Mouse (Mus musculus) neural tube, embryonic 11.5 days (tissue): Measurements from ENCODE around the gene Ppib. TPM values are rescaled to one million over a fixed set of nuclear protein-coding genes. Genes with fewer than 3 reads are reported as not detected.

Source experiments
- ATAC-seq: fragments of 200-750 bp; cut with Nextera tagmentation; 2 replicates; pipeline ENCODE4 v1.8.0; 2017; ENCODE audit warnings: moderate number of reproducible peaks, mild to moderate bottlenecking, moderate TSS enrichment, moderate library complexity; ENCODE audit not compliant: insufficient read depth, low FRiP score, low TSS enrichment
- DNase-seq: peaks from one replicate; pipeline ENCODE4 v3.0.0-alpha.2; 2015; ENCODE audit warnings: low spot score
- H3K27ac ChIP-seq: fragments of 300-500 bp; sonication (generic); 2 replicates; pipeline ENCODE4 v1.5.1; 2014; ENCODE audit warnings: low read depth, mild to moderate bottlenecking, low read length
- H3K27me3 ChIP-seq: fragments of 300-500 bp; sonication (generic); 2 replicates; pipeline ENCODE4 v1.6.1; 2014; ENCODE audit warnings: mild to moderate bottlenecking, low read length, mixed read lengths; ENCODE audit not compliant: control insufficient read depth, insufficient read depth
- H3K36me3 ChIP-seq: fragments of 300-500 bp; sonication (generic); 2 replicates; pipeline ENCODE4 v1.6.1; 2014; ENCODE audit warnings: mild to moderate bottlenecking, low read length, moderate library complexity, mixed read lengths; ENCODE audit not compliant: control insufficient read depth, insufficient read depth
- H3K4me1 ChIP-seq: fragments of 300-500 bp; sonication (generic); 2 replicates; pipeline ENCODE4 v1.6.1; 2014; ENCODE audit warnings: low read length, mixed read lengths; ENCODE audit not compliant: control insufficient read depth, insufficient read depth
- H3K4me2 ChIP-seq: fragments of 300-500 bp; sonication (generic); 2 replicates; pipeline ENCODE4 v1.6.1; 2014; ENCODE audit warnings: low read depth, mild to moderate bottlenecking, moderate library complexity
- H3K4me3 ChIP-seq: fragments of 300-500 bp; sonication (generic); 2 replicates; pipeline ENCODE4 v1.5.1; 2014; ENCODE audit warnings: low read depth, low read length
- H3K9ac ChIP-seq: fragments of 300-500 bp; sonication (generic); 2 replicates; pipeline ENCODE4 v1.6.1; 2014; ENCODE audit warnings: mild to moderate bottlenecking, low read length
- H3K9me3 ChIP-seq: fragments of 300-500 bp; sonication (generic); 2 replicates; pipeline ENCODE4 v1.6.1; 2016; ENCODE audit warnings: low read length; ENCODE audit not compliant: control insufficient read depth
- WGBS: fragments of 180-500 bp; shearing (Covaris S2); extraction: QIAGEN DNeasy Blood & Tissue Kit; methylation state at CpG from one replicate; pipeline ENCODE4 v1.1.7; 2014; 5-methylcytosine and 5-hydroxymethylcytosine counted together
- polyA plus RNA-seq: library from polyadenylated mRNA; unstranded; fragments of >200 nt; fragmentation: Nextera tagmentation; extraction: Ambion mirVana; gene quantifications from 2 replicates; pipeline ENCODE4 v1.2.1, GENCODE M21; 2014

Gene Ppib
- polyA plus RNA-seq, 1 experiment from 2014 or later: 517 TPM

DNA sequence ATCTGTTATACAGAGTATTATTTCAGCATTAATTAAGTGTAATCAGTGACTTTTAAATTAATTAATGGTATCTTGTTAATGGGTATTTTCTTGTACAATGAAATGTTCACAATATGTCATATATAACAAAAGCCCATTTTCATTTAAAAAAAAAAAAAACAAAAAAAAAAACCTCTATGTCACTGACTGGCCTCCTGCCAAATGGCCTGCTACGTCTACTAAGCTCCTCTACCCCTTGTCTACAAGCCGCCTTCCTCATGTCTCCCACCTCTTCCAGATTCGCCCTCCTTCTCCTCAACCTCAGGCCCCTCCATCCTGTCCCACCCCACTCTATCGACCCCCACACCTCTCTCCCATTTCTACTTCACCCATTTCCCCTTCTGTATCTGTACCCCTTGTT lies 8.5 kb upstream of the Ppib start:
- no peak for ATAC-seq
- Histone ChIP-seq H3K9ac (no peak overlapping the region), H3K4me2 (no peak overlapping the region), H3K27ac (no peak overlapping the region), H3K36me3 (no peaks in the 10 kb centered on the region), H3K4me3 (no peak overlapping the region), H3K9me3 (no peaks in the 10 kb centered on the region), H3K27me3 (no peaks in the 10 kb centered on the region), H3K4me1 (no peaks in the 10 kb centered on the region)
- no peak for DNase-seq
- WGBS: 80% methylated on average over 4 of the region's 4 CpGs

DNA sequence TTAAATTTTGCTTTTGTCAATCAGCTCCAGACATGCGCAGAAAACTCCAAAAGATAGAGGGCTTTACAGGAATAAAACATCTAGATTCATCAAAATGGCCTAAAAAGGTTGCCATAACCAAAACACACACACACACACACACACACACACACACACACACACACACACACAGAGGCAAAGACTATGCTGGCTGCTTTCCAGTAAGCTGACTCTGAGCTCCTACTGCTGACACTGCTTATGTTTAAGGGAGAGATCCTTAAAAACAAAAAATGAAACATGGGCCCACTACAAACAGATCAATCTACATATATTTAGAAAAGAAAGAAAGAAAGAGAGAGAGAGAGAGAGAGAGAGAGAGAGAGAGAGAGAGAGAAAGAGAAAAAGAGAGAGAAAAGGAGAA lies 7.3 kb upstream of the Ppib start:
- DNase-seq: no peak

DNA sequence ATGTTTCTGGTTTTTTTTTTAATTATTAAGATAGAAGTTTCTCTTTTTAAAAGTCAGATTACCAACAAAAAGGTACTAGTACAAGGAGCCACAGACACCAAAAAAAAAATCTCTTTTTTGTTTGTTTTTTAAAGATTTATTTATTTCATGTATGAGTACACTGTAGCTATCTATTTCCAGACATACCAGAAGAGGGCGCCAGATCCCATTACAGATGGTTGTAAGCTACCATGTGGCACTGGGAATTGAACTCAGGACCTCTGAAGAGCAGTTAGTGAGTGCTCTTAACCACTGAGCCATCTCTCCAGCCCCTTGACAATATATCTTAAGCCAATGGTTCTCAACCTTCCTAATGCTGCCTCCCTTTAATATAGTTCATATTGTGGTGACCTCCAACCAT lies 6.4 kb upstream of the Ppib start:
- WGBS: 30% methylated on average over 1 of the region's 1 CpGs
- no peak overlapping the region for H3K4me3 ChIP-seq
- no peak overlapping the region for H3K27ac ChIP-seq
- no peaks in the 10 kb centered on the region for H3K9me3 ChIP-seq
- H3K4me1 ChIP-seq: no peaks in the 10 kb centered on the region
- H3K27me3 ChIP-seq: no peaks in the 10 kb centered on the region
- no peak for ATAC-seq
- no peak overlapping the region for H3K9ac ChIP-seq
- H3K4me2 ChIP-seq: no peak overlapping the region
- no peak for DNase-seq
- no peaks in the 10 kb centered on the region for H3K36me3 ChIP-seq

More for the DNA sequence above, 7.3 kb upstream of the Ppib start:
- ATAC-seq: no peak
- Histone ChIP-seq H3K27me3 (no peaks in the 10 kb centered on the region), H3K4me2 (no peak overlapping the region), H3K4me3 (no peak overlapping the region), H3K36me3 (no peaks in the 10 kb centered on the region), H3K9ac (no peak overlapping the region), H3K27ac (no peak overlapping the region), H3K4me1 (no peaks in the 10 kb centered on the region), H3K9me3 (no peaks in the 10 kb centered on the region)
- 100% methylated on average over 1 of the region's 1 CpGs for WGBS

DNA sequence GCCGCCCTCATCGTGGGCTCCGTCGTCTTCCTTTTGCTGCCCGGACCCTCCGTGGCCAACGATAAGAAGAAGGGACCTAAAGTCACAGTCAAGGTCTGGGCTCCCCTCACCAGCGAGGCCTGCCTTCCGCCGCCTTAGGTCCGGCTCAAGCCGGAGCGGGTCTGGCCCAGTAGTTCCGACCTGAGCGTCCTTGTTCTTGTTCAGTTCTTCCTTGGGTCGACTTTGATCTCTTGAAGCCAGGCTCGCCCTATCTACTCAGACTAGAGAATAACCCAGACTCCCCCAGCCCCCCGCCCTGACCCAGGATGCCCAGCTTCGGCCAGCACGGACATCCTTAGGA lies 256 bp downstream of the Ppib start:
- Histone ChIP-seq H3K27ac (peak overlapping the region; percentile 60; the same call in 1 of the 2 replicates), H3K27me3 (no peaks in the 10 kb centered on the region), H3K36me3 (peaks cover 19% of the 10 kb centered on the region), H3K4me2 (peak overlapping the region; percentile 72), H3K4me1 (peaks cover 10% of the 10 kb centered on the region; the same call in 1 of the 2 replicates), H3K4me3 (peak overlapping the region; percentile 74), H3K9me3 (no peaks in the 10 kb centered on the region), H3K9ac (peak overlapping the region; percentile 84)
- WGBS: 0% methylated on average over 19 of the region's 20 CpGs
- ATAC-seq (peak; percentile 46), DNase-seq (no peak)

DNA sequence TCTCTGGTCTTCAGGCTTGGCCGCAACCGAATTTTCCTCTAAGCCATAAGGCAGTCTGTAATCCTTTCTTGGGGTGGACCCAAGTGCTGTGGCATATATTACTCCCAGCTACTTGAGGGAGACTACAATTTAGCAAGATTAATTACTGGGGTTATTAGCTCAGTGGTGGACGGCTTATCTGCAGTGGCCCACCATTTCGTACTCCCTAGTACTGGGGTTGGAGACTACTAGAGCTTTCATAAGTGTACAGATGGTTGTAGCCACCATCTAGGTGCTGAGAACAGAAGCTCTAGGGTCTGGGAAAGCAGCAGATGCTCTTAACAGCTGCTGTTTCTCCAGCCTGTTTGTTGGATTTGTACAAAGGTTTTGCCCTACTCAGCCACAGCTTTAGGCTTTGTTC lies 964 bp downstream of the Ppib start:
- Histone ChIP-seq H3K9ac (peak overlapping the region; percentile 84), H3K9me3 (no peaks in the 10 kb centered on the region), H3K27ac (peak overlapping the region; percentile 30; the same call in 1 of the 2 replicates), H3K27me3 (no peaks in the 10 kb centered on the region), H3K36me3 (peaks cover 23% of the 10 kb centered on the region), H3K4me3 (peak overlapping the region; percentile 74), H3K4me2 (peak overlapping the region; percentile 72), H3K4me1 (peaks cover 10% of the 10 kb centered on the region; the same call in 1 of the 2 replicates)
- DNase-seq: no peak
- no peak for ATAC-seq
- 32% methylated on average over 4 of the region's 4 CpGs for WGBS

DNA sequence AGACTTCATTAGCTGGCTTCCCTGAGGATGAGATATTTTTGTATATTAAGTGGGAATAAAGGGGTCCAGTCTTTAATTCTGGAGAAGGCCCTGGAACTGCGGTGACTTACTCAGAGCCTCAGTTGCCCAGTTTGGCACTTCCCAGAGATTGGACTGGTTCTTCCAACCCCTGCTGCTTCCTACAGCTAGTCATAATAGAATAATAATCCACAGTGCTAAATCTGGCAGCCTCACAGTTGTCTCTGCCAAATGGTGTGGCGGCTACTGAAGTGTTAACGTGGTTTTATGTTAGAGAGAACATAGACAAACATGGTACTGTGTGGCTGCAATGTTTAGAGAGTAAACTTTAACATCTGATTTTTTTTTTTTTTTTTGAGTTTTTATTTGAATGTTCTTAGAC lies 1.6 kb downstream of the Ppib start:
- Histone ChIP-seq H3K4me3 (peak overlapping the region; percentile 74), H3K27me3 (no peaks in the 10 kb centered on the region), H3K4me1 (peaks cover 10% of the 10 kb centered on the region; the same call in 1 of the 2 replicates), H3K4me2 (peak overlapping the region; percentile 72), H3K27ac (0 out of 2 replicates have a peak overlapping the region, but pooled peaks have one; percentile 30), H3K9me3 (no peaks in the 10 kb centered on the region), H3K36me3 (peaks cover 27% of the 10 kb centered on the region), H3K9ac (0 out of 2 replicates have a peak overlapping the region, but pooled peaks have one; percentile 12)
- no peak for DNase-seq
- ATAC-seq: no peak
- WGBS: 76% methylated on average over 3 of the region's 3 CpGs

DNA sequence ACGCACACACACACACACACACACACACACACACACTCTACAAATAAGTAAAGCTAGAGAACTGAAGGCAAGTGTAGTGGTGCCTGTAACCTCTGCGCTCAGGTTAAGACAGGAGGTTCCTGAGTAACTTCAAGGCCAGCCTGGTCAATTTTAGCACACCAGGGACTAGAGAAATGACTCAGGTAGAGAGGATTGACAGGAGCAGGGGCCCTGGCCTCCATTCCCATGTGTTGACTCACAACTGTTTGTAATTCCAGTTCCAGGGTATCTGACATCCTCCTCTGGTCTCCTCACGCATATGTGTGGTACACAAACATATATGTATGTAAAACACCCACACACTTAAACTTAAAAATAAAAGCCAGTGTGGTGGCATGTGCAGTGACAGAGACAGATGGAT lies 3.4 kb downstream of the Ppib start:
- no peak for DNase-seq
- H3K36me3 ChIP-seq: peaks cover 27% of the 10 kb centered on the region

DNA sequence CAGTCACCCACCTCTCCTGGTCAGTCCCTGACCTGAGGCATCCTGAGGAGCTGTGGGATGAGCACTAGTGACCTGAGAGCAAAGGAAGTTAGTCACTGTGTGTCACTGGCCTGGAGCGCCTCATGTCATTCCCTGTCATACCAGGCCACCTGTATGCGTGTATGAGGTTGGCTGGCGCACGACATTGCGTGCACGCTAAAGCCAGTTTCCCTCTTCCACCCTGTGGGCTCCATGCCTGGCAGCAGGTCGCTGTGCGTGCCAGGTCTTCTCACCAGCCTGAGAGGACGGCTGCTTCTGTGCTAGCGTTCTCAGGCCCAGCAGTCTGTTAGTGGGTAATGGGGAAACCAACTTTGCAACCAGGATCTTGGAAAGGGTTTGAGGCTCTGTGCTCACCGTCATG lies 4.3 kb downstream of the Ppib start:
- H3K27ac ChIP-seq: no peak overlapping the region
- no peaks in the 10 kb centered on the region for H3K9me3 ChIP-seq
- ATAC-seq (no peak), DNase-seq (no peak)
- peaks cover 27% of the 10 kb centered on the region for H3K36me3 ChIP-seq
- H3K9ac ChIP-seq: no peak overlapping the region
- H3K4me3 ChIP-seq: no peak overlapping the region
- peaks cover 20% of the 10 kb centered on the region for H3K27me3 ChIP-seq
- no peak overlapping the region for H3K4me2 ChIP-seq
- 95% methylated on average over 11 of the region's 11 CpGs for WGBS
- H3K4me1 ChIP-seq: peaks cover 9% of the 10 kb centered on the region; the same call in 1 of the 2 replicates

More for the DNA sequence above, 3.4 kb downstream of the Ppib start:
- no peak overlapping the region for H3K4me2 ChIP-seq
- 94% methylated on average over 3 of the region's 3 CpGs for WGBS
- peaks cover 12% of the 10 kb centered on the region for H3K27me3 ChIP-seq
- ATAC-seq: no peak
- H3K9ac ChIP-seq: no peak overlapping the region
- peaks cover 10% of the 10 kb centered on the region; the same call in 1 of the 2 replicates for H3K4me1 ChIP-seq
- H3K27ac ChIP-seq: no peak overlapping the region
- no peak overlapping the region for H3K4me3 ChIP-seq
- H3K9me3 ChIP-seq: no peaks in the 10 kb centered on the region

DNA sequence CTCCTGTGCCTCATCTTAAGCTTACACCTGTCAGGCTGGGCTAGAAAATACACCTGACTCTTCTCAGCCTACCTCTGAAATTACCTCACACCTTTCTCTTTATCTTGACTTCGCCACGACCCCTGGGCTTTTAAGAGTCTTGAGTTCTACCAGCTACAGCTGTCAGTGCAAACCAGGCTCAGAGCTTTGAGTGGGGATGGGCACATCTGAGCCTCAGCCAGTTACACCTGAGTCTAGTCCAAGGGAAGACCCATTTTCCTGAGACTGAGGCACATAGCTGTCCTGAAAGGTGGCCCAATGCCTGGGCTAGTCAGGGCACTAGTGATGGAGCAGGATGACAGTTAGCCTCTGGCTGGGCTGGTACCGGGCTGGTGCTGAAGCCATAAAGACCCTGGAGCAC lies 6.8 kb downstream of the Ppib start:
- H3K27ac ChIP-seq: no peak overlapping the region
- peaks cover 27% of the 10 kb centered on the region for H3K36me3 ChIP-seq
- 88% methylated on average over 3 of the region's 3 CpGs for WGBS
- H3K4me2 ChIP-seq: no peak overlapping the region
- H3K9me3 ChIP-seq: no peaks in the 10 kb centered on the region
- peaks cover 26% of the 10 kb centered on the region for H3K27me3 ChIP-seq
- H3K4me3 ChIP-seq: no peak overlapping the region
- DNase-seq: no peak
- no peak overlapping the region for H3K9ac ChIP-seq
- ATAC-seq: no peak
- no peaks in the 10 kb centered on the region for H3K4me1 ChIP-seq
